Mouse (Mus musculus) heart, adult 8-10 months (tissue): ENCODE measurements at regions not wholly inside any gene's neighbourhood (a gene's known extent, or its start where the extent isn't known, plus 50 kb on each side); places are given as distances from the start of the nearest gene placed in this dataset.

ENCODE experiments used
- DNase-seq: peaks from one replicate; pipeline ENCODE4 v3.0.0; 2022; ENCODE audit warnings: low spot score

DNA sequence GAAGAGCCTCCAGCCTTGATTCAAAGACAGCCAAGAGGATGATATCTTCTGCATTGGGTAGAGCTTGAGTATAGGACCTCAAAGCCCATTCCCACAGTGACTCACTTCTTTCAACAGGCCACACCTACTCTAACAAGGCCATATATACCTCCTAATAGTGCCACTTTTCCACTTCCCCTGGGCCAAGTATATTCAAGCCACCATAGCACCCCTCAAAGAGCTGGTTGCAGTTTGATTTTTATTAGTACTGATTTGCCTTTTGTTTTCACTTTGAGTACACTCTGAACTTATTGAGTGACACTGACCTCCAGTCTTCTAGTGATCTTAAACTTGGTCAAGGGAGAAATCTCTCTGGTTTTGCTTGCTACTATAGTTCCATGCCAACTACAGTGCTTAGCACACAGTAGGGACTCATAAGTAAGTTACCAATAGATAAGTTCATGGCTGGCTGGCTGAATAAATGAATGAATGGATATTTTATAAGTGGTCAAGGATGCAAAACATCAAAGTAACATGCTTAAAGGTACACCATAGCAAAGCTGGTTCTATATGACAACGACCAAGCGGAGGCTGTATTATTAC is 64.5 kb upstream of the Lmo2 start:
- DNase-seq, result no peak

- no peak for DNase-seq
Measured at GRCm38 (mm10) chr2:103893805-103894204, 64.0 kb upstream of the Lmo2 start.

- DNase-seq, result no peak
Measured at GRCm38 (mm10) chr2:103894981-103895676, 62.7 kb upstream of the Lmo2 start.

DNA sequence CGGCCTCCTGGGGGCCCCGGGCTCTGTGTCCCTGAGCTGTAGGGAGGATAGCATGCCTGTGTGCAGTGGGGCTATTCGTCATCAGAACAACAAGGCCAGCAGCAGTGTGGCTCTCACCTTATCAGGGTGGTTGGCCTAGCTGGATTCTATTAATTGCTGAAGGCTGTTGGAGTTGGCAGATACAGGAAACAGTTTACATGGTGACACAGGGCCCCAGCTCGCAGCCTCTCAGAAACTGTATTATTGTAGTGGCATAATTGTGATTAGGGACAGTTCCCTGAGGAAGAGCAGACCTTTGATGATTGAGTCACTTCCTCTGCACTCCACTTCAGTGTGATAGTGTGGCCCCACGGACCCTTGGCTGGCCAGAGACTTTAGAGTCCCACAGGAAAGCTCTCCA is 61.6 kb upstream of the Lmo2 start:
- DNase-seq, result peak; percentile 66

DNA sequence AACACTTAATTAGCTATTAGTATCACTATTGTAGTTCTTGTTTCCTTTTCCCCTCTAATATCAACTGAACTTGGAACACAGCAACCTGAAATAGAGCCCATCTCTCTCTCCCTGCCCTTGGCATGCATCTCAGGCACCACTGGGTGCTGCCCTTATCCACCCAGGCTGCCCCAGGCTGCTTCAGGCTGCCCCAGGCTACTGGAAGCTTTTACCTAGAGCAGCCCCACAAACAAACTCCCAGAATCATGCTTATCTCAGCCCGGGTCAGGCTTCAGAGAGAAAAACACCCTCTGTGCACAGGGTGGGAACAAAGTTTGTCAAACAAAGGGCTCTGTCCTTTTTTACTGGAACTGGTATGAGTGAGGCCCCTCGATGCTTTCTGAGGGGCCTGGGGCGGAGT is 61.0 kb upstream of the Lmo2 start:
- no peak for DNase-seq

- peak; percentile 72 for DNase-seq
Measured at GRCm38 (mm10) chr2:103899713-103900112, 58.1 kb upstream of the Lmo2 start.

DNA sequence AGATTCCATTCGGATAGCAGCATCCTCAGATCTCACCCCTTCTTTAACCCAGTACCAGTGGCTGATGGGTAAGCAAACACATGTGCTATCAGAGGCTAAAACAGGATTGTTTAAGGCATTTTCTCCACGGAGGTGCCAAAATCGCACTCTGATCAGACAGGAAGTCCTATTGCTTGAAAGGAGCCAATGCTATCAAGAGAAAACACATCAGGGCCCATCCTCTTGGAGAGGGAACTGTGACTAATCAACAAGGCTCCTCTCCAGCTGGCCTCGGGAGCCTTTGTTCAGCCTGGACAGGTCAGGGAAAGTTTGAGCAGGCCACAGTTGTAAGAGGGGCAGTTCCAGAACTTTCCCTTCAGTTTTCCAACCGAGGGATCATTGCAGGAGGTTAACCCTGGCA is 57.4 kb upstream of the Lmo2 start:
- DNase-seq, result peak; percentile 79

GRCm38 (mm10) chr2:103901457-103901856 is 56.3 kb upstream of the Lmo2 start:
- DNase-seq, result no peak

- no peak for DNase-seq
Measured at GRCm38 (mm10) chr2:103902777-103903176, 55.0 kb upstream of the Lmo2 start.

DNA sequence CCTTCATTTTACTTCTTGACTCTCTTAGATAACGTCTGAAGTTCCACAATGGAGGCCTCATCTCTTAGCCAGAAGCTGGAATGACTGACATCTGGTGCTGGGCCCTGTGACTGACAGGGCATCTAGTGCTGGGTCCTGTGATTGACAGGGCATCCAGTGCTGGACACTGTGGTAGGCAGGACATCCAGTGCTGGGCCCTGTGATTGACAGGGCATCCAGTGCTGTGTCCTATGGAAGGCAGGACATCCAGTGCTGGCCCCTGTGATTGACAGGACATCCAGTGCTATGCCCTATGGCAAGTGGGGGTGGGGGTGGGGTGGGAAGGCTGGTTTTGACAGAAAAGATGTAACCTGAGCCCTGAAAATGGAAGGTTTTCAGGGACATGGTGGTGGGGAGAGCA is 52.1 kb upstream of the Lmo2 start:
- DNase-seq, result no peak

GRCm38 (mm10) chr2:103906581-103907184 is 51.1 kb upstream of the Lmo2 start:
- peak; percentile 50 for DNase-seq
